Mouse (Mus musculus): ENCODE measurements around the gene Dock2.

GRCm38 (mm10) chr11:34437446-34437845 is 346.2 kb downstream of the Dock2 start:
- TF ChIP-seq GATA1 (IDR thresholded peaks at IDR 0.05; ENCODE audit: low read length) (no peak), TAL1 (IDR thresholded peaks at IDR 0.05; ENCODE audit: low read length) (no peak)
